Mouse (Mus musculus) liver, postnatal 0 days (tissue): ENCODE measurements at regions not wholly inside any gene's neighbourhood (a gene's known extent, or its start where the extent isn't known, plus 50 kb on each side); places are given as distances from the start of the nearest gene placed in this dataset.
"Not testable (repeated sequence)": the region's sequence is repeated elsewhere in the genome, so short reads cannot be mapped to it uniquely, and the experiment has no call there.

ENCODE experiments used
- ATAC-seq: fragments of 200-750 bp; cut with Nextera tagmentation; 2 replicates; pipeline ENCODE4 v1.8.0; 2017; ENCODE audit warnings: mild to moderate bottlenecking, moderate library complexity
- DNase-seq: peaks from one replicate; pipeline ENCODE4 v3.0.0-alpha.2; 2016
- H3K27ac ChIP-seq: fragments of 300-500 bp; sonication (generic); 2 replicates; pipeline ENCODE4 v1.5.1; 2014; ENCODE audit warnings: antibody characterized with exemption, moderate library complexity, mild to moderate bottlenecking, low read depth
- H3K27me3 ChIP-seq: fragments of 300-500 bp; sonication (generic); 2 replicates; pipeline ENCODE4 v1.6.1; 2014; ENCODE audit warnings: low read length, control low read depth, mixed read lengths; ENCODE audit not compliant: insufficient read depth
- H3K36me3 ChIP-seq: fragments of 300-500 bp; sonication (generic); replicated peaks from 2 replicates; pipeline ENCODE4 v1.6.1; 2014; ENCODE audit warnings: mild to moderate bottlenecking, control low read depth, low read length, moderate library complexity, mixed read lengths; ENCODE audit not compliant: insufficient read depth
- H3K4me1 ChIP-seq: fragments of 300-500 bp; sonication (generic); 2 replicates; pipeline ENCODE4 v1.6.1; 2014; ENCODE audit warnings: antibody characterized with exemption, mild to moderate bottlenecking, control low read depth; ENCODE audit not compliant: insufficient read depth
- H3K4me2 ChIP-seq: fragments of 300-500 bp; sonication (generic); 2 replicates; pipeline ENCODE4 v1.6.1; 2014; ENCODE audit warnings: low read depth, mild to moderate bottlenecking, low read length, moderate library complexity, mixed read lengths
- H3K4me3 ChIP-seq: fragments of 300-500 bp; sonication (generic); 2 replicates; pipeline ENCODE4 v1.5.1; 2014; ENCODE audit warnings: low read depth, low read length
- H3K9ac ChIP-seq: fragments of 300-500 bp; sonication (generic); replicated peaks from 2 replicates; pipeline ENCODE4 v1.6.1; 2014; ENCODE audit warnings: mild to moderate bottlenecking, moderate library complexity
- H3K9me3 ChIP-seq: fragments of 300-500 bp; sonication (generic); 2 replicates; pipeline ENCODE4 v1.6.1; 2016; ENCODE audit warnings: mild to moderate bottlenecking, control low read depth, low read length, mixed read lengths
- CTCF ChIP-seq: sonication (generic); IDR thresholded peaks from 2 replicates; pipeline ENCODE4 v1.5.1; 2016; ENCODE audit warnings: antibody characterized with exemption, low read depth
- EP300 ChIP-seq: IDR thresholded peaks from 2 replicates; pipeline ENCODE4 v1.6.1; 2016; ENCODE audit warnings: antibody characterized with exemption, low read depth, mild to moderate bottlenecking
- WGBS: fragments of 180-500 bp; shearing (Covaris S2); extraction: QIAGEN DNeasy Blood & Tissue Kit; methylation state at CpG from one replicate; pipeline ENCODE4 v1.1.7; 2014; ENCODE audit not compliant: insufficient replicate concordance; 5-methylcytosine and 5-hydroxymethylcytosine counted together

DNA sequence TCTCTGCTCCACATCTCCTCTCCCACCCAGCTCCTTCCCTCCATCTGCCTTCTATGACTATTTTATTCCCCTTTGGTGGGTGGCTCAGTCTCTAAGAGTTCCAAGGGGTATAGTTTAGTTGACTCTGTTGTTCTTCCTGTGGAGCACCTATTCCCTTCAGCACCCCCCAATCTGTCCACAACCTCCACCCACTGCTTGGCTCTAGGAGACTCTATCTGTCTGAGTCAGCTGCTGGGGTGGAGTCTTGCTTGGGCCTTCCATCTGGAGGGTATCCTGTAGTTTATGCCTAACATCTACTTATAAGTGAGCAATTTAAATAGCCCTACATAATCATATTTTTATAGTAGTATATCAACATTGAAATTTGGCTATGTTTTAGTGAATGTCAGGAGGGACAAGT, 434.0 kb upstream of the Amot start:
- H3K4me2 ChIP-seq, H3K4me3 ChIP-seq, H3K27ac ChIP-seq, H3K9ac ChIP-seq, H3K36me3 ChIP-seq, H3K9me3 ChIP-seq, H3K27me3 ChIP-seq, H3K4me1 ChIP-seq: not testable (repeated sequence)
- ATAC-seq (peak; percentile 92), DNase-seq (peak; percentile 9)

DNA sequence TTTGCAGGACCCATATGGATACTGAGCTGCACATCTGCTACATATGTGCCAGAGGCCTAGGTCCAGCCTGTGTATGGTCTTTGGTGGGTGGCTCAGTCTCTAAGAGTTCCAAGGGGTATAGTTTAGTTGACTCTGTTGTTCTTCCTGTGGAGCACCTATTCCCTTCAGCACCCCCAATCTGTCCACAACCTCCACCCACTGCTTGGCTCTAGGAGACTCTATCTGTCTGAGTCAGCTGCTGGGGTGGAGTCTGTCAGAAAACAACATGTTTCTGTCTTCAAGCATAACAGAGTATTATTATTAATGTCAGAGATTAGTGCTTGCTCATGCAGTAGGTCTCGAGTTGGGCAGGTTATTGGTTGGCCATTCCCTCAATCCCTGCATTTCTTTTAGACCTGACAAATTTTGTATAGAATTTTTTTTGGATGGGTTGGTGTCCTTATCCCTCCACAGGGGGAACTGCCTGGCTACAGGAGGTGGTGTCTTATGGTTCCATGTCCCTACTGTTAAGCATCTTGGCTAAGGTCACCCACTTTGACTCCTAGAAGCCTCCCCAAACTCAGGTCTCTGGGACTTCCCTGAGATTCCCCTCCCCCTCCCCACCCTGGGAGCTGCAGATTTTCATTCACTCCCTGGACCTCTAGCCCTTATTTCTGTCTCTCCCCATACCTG, 433.4 kb upstream of the Amot start:
- Histone ChIP-seq H3K27me3 (no peaks in the 10 kb centered on the region), H3K27ac (no peak overlapping the region), H3K4me3 (no peak overlapping the region), H3K4me2 (no peak overlapping the region), H3K9ac (no peak overlapping the region), H3K4me1 (no peaks in the 10 kb centered on the region), H3K9me3 (no peaks in the 10 kb centered on the region), H3K36me3 (no peaks in the 10 kb centered on the region)
- ATAC-seq (peak; percentile 88), DNase-seq (no peak)
- TF ChIP-seq CTCF = no peak
- no peak for TF ChIP-seq EP300
- WGBS = 68% methylated on average over 1 of the region's 1 CpGs
